Mouse (Mus musculus): ENCODE measurements around the gene Erich3. TPM values are rescaled to one million over a fixed set of nuclear protein-coding genes. Genes with fewer than 3 reads are reported as not detected.

Gene Erich3
- polyA plus RNA-seq, 1 experiment: 0.42 TPM

DNA sequence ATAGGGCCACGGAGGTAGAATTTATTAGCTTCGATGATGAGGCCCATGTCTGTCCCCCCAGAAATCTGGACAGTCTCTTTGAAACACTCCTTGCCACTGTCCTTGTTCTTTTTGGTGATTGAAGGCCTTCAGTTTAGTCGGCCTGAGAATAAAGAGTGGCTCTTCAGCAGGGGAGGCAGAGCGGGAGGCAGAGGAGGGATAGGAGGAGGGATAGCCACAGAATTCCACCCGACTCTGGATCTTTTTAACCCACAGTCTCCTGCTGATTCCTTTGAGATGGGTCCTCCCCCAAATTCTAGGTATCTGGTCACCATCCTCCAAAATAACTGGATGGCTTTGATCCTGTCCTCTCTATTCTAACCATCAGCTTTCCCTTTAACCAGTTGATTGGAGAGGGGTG, 10.2 kb upstream of the Erich3 start:
- Histone ChIP-seq H3K36me3 (ENCODE audit: control insufficient read depth, insufficient read depth, low read length) (no peaks in the 10 kb centered on the region), H3K27ac (ENCODE audit: control insufficient read depth, insufficient read depth, low read length) (no peak overlapping the region), H3K4me3 (ENCODE audit: control insufficient read depth, insufficient read depth, low read length) (no peak overlapping the region), H3K27me3 (ENCODE audit: control insufficient read depth, insufficient read depth, low read length) (no peaks in the 10 kb centered on the region), H3K4me1 (replicated peaks; ENCODE audit: control insufficient read depth, insufficient read depth, low read length) (no peaks in the 10 kb centered on the region; the same call in 1 of the 2 replicates)
- DNase-seq: no peak
- 75% methylated on average over 5 of the region's 5 CpGs for WGBS
- no peak for TF ChIP-seq POLR2A (IDR thresholded peaks at IDR 0.05; ENCODE audit: control insufficient read depth, extremely low read depth, insufficient read depth, low read length, poor library complexity)
- no peak for TF ChIP-seq CTCF (IDR thresholded peaks at IDR 0.05; ENCODE audit: borderline replicate concordance, control insufficient read depth, extremely low read depth, insufficient read depth, low read length, poor library complexity)

DNA sequence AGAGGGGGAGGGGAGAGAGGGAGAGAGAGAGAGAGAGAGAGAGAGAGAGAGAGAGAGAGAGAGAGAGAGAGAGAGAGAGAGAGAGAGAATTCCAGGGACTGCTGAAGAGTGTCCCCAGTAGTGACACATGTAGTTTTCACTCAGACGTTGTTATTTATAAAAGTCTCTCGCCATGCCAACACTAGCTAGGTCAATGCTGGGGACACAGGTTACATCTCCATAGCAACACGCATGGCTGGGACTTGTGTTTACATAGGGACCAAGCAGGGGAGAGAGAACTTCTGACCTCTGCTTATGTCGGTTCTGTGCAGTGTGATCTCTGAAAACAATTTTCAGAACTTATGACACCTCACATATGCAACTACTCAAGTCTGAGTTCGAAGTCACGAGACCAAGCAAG, 9.4 kb upstream of the Erich3 start:
- no peak for TF ChIP-seq POLR2A (IDR thresholded peaks at IDR 0.05; ENCODE audit: control insufficient read depth, extremely low read depth, insufficient read depth, low read length, poor library complexity)
- TF ChIP-seq CTCF (IDR thresholded peaks at IDR 0.05; ENCODE audit: borderline replicate concordance, control insufficient read depth, extremely low read depth, insufficient read depth, low read length, poor library complexity): no peak
- WGBS: 85% methylated on average over 6 of the region's 6 CpGs
- no peaks in the 10 kb centered on the region for H3K27me3 ChIP-seq (ENCODE audit: control insufficient read depth, insufficient read depth, low read length)

GRCm38 (mm10) chr3:154654901-154655300, 8.8 kb upstream of the Erich3 start:
- DNase-seq: no peak
- no peak overlapping the region for H3K27ac ChIP-seq (ENCODE audit: control insufficient read depth, insufficient read depth, low read length)
- TF ChIP-seq CTCF (IDR thresholded peaks at IDR 0.05; ENCODE audit: borderline replicate concordance, control insufficient read depth, extremely low read depth, insufficient read depth, low read length, poor library complexity): no peak
- H3K36me3 ChIP-seq (ENCODE audit: control insufficient read depth, insufficient read depth, low read length): no peaks in the 10 kb centered on the region
- no peaks in the 10 kb centered on the region for H3K27me3 ChIP-seq (ENCODE audit: control insufficient read depth, insufficient read depth, low read length)
- H3K4me1 ChIP-seq (replicated peaks; ENCODE audit: control insufficient read depth, insufficient read depth, low read length): no peaks in the 10 kb centered on the region; the same call in 1 of the 2 replicates
- no peak overlapping the region for H3K4me3 ChIP-seq (ENCODE audit: control insufficient read depth, insufficient read depth, low read length)
- WGBS: 75% methylated on average over 12 of the region's 12 CpGs

More for the DNA sequence above, 9.4 kb upstream of the Erich3 start:
- Histone ChIP-seq H3K4me1 (replicated peaks; ENCODE audit: control insufficient read depth, insufficient read depth, low read length) (no peaks in the 10 kb centered on the region; the same call in 1 of the 2 replicates), H3K36me3 (ENCODE audit: control insufficient read depth, insufficient read depth, low read length) (no peaks in the 10 kb centered on the region), H3K4me3 (ENCODE audit: control insufficient read depth, insufficient read depth, low read length) (no peak overlapping the region), H3K27ac (ENCODE audit: control insufficient read depth, insufficient read depth, low read length) (no peak overlapping the region)
- DNase-seq: no peak

- TF ChIP-seq CTCF (IDR thresholded peaks at IDR 0.05; ENCODE audit: borderline replicate concordance, control insufficient read depth, extremely low read depth, insufficient read depth, low read length, poor library complexity) (no peak), POLR2A (IDR thresholded peaks at IDR 0.05; ENCODE audit: control insufficient read depth, extremely low read depth, insufficient read depth, low read length, poor library complexity) (no peak)
- Histone ChIP-seq H3K4me1 (replicated peaks; ENCODE audit: control insufficient read depth, insufficient read depth, low read length) (no peaks in the 10 kb centered on the region; the same call in 1 of the 2 replicates), H3K4me3 (ENCODE audit: control insufficient read depth, insufficient read depth, low read length) (no peak overlapping the region), H3K27me3 (ENCODE audit: control insufficient read depth, insufficient read depth, low read length) (no peaks in the 10 kb centered on the region), H3K27ac (ENCODE audit: control insufficient read depth, insufficient read depth, low read length) (no peak overlapping the region), H3K36me3 (ENCODE audit: control insufficient read depth, insufficient read depth, low read length) (no peaks in the 10 kb centered on the region)
- WGBS: 91% methylated on average over 5 of the region's 5 CpGs
- no peak for DNase-seq
Observed at GRCm38 (mm10) chr3:154655711-154656110, 7.9 kb upstream of the Erich3 start.

- WGBS: 8% methylated on average over 27 of the region's 27 CpGs
- H3K27ac ChIP-seq (ENCODE audit: control insufficient read depth, insufficient read depth, low read length): peak overlapping the region; percentile 76
- no peak overlapping the region for H3K4me3 ChIP-seq (ENCODE audit: control insufficient read depth, insufficient read depth, low read length)
- H3K36me3 ChIP-seq (ENCODE audit: control insufficient read depth, insufficient read depth, low read length): no peaks in the 10 kb centered on the region
- DNase-seq: peak; percentile 71
- peaks cover 19% of the 10 kb centered on the region for H3K4me1 ChIP-seq (replicated peaks; ENCODE audit: control insufficient read depth, insufficient read depth, low read length)
- no peak for TF ChIP-seq CTCF (IDR thresholded peaks at IDR 0.05; ENCODE audit: borderline replicate concordance, control insufficient read depth, extremely low read depth, insufficient read depth, low read length, poor library complexity)
- 0 out of 2 replicates have a peak, but pooled peaks have one; percentile 29 for TF ChIP-seq POLR2A (IDR thresholded peaks at IDR 0.05; ENCODE audit: control insufficient read depth, extremely low read depth, insufficient read depth, low read length, poor library complexity)
- no peaks in the 10 kb centered on the region for H3K27me3 ChIP-seq (ENCODE audit: control insufficient read depth, insufficient read depth, low read length)
Observed at GRCm38 (mm10) chr3:154663976-154664581, 420 bp downstream of the Erich3 start.

GRCm38 (mm10) chr3:154664636-154665035, 977 bp downstream of the Erich3 start:
- no peak for DNase-seq
- Histone ChIP-seq H3K36me3 (ENCODE audit: control insufficient read depth, insufficient read depth, low read length) (no peaks in the 10 kb centered on the region), H3K27me3 (ENCODE audit: control insufficient read depth, insufficient read depth, low read length) (no peaks in the 10 kb centered on the region), H3K27ac (ENCODE audit: control insufficient read depth, insufficient read depth, low read length) (peak overlapping the region; percentile 69), H3K4me1 (replicated peaks; ENCODE audit: control insufficient read depth, insufficient read depth, low read length) (peaks cover 19% of the 10 kb centered on the region), H3K4me3 (ENCODE audit: control insufficient read depth, insufficient read depth, low read length) (no peak overlapping the region)
- TF ChIP-seq CTCF (IDR thresholded peaks at IDR 0.05; ENCODE audit: borderline replicate concordance, control insufficient read depth, extremely low read depth, insufficient read depth, low read length, poor library complexity): no peak
- TF ChIP-seq POLR2A (IDR thresholded peaks at IDR 0.05; ENCODE audit: control insufficient read depth, extremely low read depth, insufficient read depth, low read length, poor library complexity): no peak
- 30% methylated on average over 4 of the region's 4 CpGs for WGBS

GRCm38 (mm10) chr3:154668485-154668884, 4.8 kb downstream of the Erich3 start:
- 83% methylated on average over 3 of the region's 3 CpGs for WGBS
- Histone ChIP-seq H3K36me3 (ENCODE audit: control insufficient read depth, insufficient read depth, low read length) (no peaks in the 10 kb centered on the region), H3K27ac (ENCODE audit: control insufficient read depth, insufficient read depth, low read length) (no peak overlapping the region), H3K27me3 (ENCODE audit: control insufficient read depth, insufficient read depth, low read length) (no peaks in the 10 kb centered on the region), H3K4me1 (replicated peaks; ENCODE audit: control insufficient read depth, insufficient read depth, low read length) (peaks cover 13% of the 10 kb centered on the region), H3K4me3 (ENCODE audit: control insufficient read depth, insufficient read depth, low read length) (no peak overlapping the region)
- DNase-seq: no peak
- TF ChIP-seq CTCF (IDR thresholded peaks at IDR 0.05; ENCODE audit: borderline replicate concordance, control insufficient read depth, extremely low read depth, insufficient read depth, low read length, poor library complexity): no peak
- no peak for TF ChIP-seq POLR2A (IDR thresholded peaks at IDR 0.05; ENCODE audit: control insufficient read depth, extremely low read depth, insufficient read depth, low read length, poor library complexity)
